Mouse (Mus musculus): ENCODE measurements around the gene Spsb4. TPM values are rescaled to one million over a fixed set of nuclear protein-coding genes. Genes with fewer than 3 reads are reported as not detected.

The Spsb4 gene
- polyA plus RNA-seq (2021; fragmentation: Nextera tagmentation), result 2.9 and 3.3 TPM in 2 replicates
- long read RNA-seq, experiment 1, transcript Spsb4-201 (3 exons, 2,720 nt), result major isoform, 30 of 31 reads
- long read RNA-seq, experiment 1, partial matches to known transcripts, result 1 of 31 reads
- long read RNA-seq, experiment 1, other reads (novel, unspliced or antisense), result 0 of 31 reads
- long read RNA-seq, experiment 2, partial matches to known transcripts, result 1 of 3 reads
- long read RNA-seq, experiment 2, other reads (novel, unspliced or antisense), result 0 of 3 reads

GRCm38 (mm10) chr9:97018677-97019147 lies at the start of gene Spsb4:
Gene Spsb4 (minus strand): TSS chr9:97018843.

Other genes starting within 250 kb of the Spsb4 start
- 6.9 and 7.8 TPM in 2 replicates for gene Pxylp1, start 126.2 kb downstream of the Spsb4 start, polyA plus RNA-seq (2021; fragmentation: Nextera tagmentation)
- 10.9 and 17.9 TPM in 2 replicates for gene Slc25a36, start 92.3 kb upstream of the Spsb4 start, polyA plus RNA-seq (2021; fragmentation: Nextera tagmentation)

All from left cerebral cortex, adult 6 months (tissue).